Mouse (Mus musculus) E14TG2a.4 (cell line): ENCODE results near the gene Fbxl7.

ENCODE experiments used
- H3K27me3 ChIP-seq: 2 replicates; pipeline ENCODE4 v1.6.1; 2014; ENCODE audit warnings: low read length, control low read depth; ENCODE audit not compliant: insufficient read depth
- H3K36me3 ChIP-seq: 2 replicates; pipeline ENCODE4 v1.6.1; 2014; ENCODE audit warnings: low read length, control low read depth; ENCODE audit not compliant: insufficient read depth
- H3K4me1 ChIP-seq: replicated peaks from 2 replicates; pipeline ENCODE4 v1.6.1; 2014; ENCODE audit warnings: low read depth, low read length, control low read depth
- H3K4me3 ChIP-seq: replicated peaks from 2 replicates; pipeline ENCODE4 v1.5.1; 2014; ENCODE audit warnings: mild to moderate bottlenecking, low read length
- H3K9me3 ChIP-seq: 2 replicates; pipeline ENCODE4 v1.6.1; 2014; ENCODE audit warnings: low read length, control low read depth
- CTCF ChIP-seq: conservative IDR thresholded peaks from 2 replicates; pipeline ENCODE4 v1.5.1; 2014; ENCODE audit warnings: low read length
- NANOG ChIP-seq: IDR thresholded peaks from 2 replicates; pipeline ENCODE4 v1.6.1; 2014; ENCODE audit warnings: borderline replicate concordance, low read length, mixed read lengths
- POU5F1 ChIP-seq: IDR thresholded peaks from 2 replicates; pipeline ENCODE4 v1.6.1; 2014; ENCODE audit warnings: low read length, borderline replicate concordance

The Fbxl7 gene

GRCm38 (mm10) chr15:26654988-26655387, 240.4 kb downstream of the Fbxl7 start:
- H3K9me3 ChIP-seq: no peaks in the 10 kb centered on the region
- H3K4me3 ChIP-seq: no peak overlapping the region
- H3K36me3 ChIP-seq: no peaks in the 10 kb centered on the region
- H3K4me1 ChIP-seq: no peaks in the 10 kb centered on the region
- H3K27me3 ChIP-seq: no peaks in the 10 kb centered on the region
- no peak for TF ChIP-seq NANOG
- TF ChIP-seq POU5F1: no peak
- TF ChIP-seq CTCF: no peak

GRCm38 (mm10) chr15:26642563-26642962, 252.8 kb downstream of the Fbxl7 start:
- TF ChIP-seq CTCF (no peak), NANOG (no peak), POU5F1 (no peak)
- H3K4me1 ChIP-seq: no peaks in the 10 kb centered on the region
- H3K36me3 ChIP-seq: no peaks in the 10 kb centered on the region
- H3K4me3 ChIP-seq: no peak overlapping the region
- no peaks in the 10 kb centered on the region for H3K9me3 ChIP-seq
- H3K27me3 ChIP-seq: no peaks in the 10 kb centered on the region

- TF ChIP-seq POU5F1 (no peak), CTCF (peak; percentile 39)
- no peaks in the 10 kb centered on the region for H3K27me3 ChIP-seq
- H3K4me3 ChIP-seq: no peak overlapping the region
- no peaks in the 10 kb centered on the region for H3K9me3 ChIP-seq
- no peaks in the 10 kb centered on the region for H3K4me1 ChIP-seq
- no peaks in the 10 kb centered on the region for H3K36me3 ChIP-seq
Observed at GRCm38 (mm10) chr15:26639726-26640125, 255.7 kb downstream of the Fbxl7 start.

GRCm38 (mm10) chr15:26635591-26635990, 259.8 kb downstream of the Fbxl7 start:
- no peak for TF ChIP-seq POU5F1
- TF ChIP-seq NANOG: no peak
- TF ChIP-seq CTCF: no peak
- Histone ChIP-seq H3K4me3 (no peak overlapping the region), H3K9me3 (no peaks in the 10 kb centered on the region), H3K27me3 (no peaks in the 10 kb centered on the region), H3K4me1 (no peaks in the 10 kb centered on the region), H3K36me3 (no peaks in the 10 kb centered on the region)

- TF ChIP-seq CTCF: no peak
- TF ChIP-seq POU5F1: no peak
- TF ChIP-seq NANOG: no peak
- Histone ChIP-seq H3K36me3 (no peaks in the 10 kb centered on the region), H3K9me3 (no peaks in the 10 kb centered on the region), H3K4me3 (no peak overlapping the region), H3K27me3 (no peaks in the 10 kb centered on the region), H3K4me1 (no peaks in the 10 kb centered on the region)
Observed at GRCm38 (mm10) chr15:26628181-26628580, 267.2 kb downstream of the Fbxl7 start.

GRCm38 (mm10) chr15:26623242-26623641, 272.1 kb downstream of the Fbxl7 start:
- TF ChIP-seq CTCF (no peak), POU5F1 (no peak), NANOG (no peak)
- no peaks in the 10 kb centered on the region for H3K9me3 ChIP-seq
- no peaks in the 10 kb centered on the region for H3K27me3 ChIP-seq
- H3K4me3 ChIP-seq: no peak overlapping the region
- no peaks in the 10 kb centered on the region for H3K36me3 ChIP-seq
- no peaks in the 10 kb centered on the region for H3K4me1 ChIP-seq

- Histone ChIP-seq H3K4me3 (no peak overlapping the region), H3K27me3 (no peaks in the 10 kb centered on the region), H3K9me3 (no peaks in the 10 kb centered on the region), H3K36me3 (no peaks in the 10 kb centered on the region), H3K4me1 (no peaks in the 10 kb centered on the region)
- TF ChIP-seq POU5F1 (no peak), CTCF (no peak), NANOG (no peak)
Observed at GRCm38 (mm10) chr15:26620279-26620678, 275.1 kb downstream of the Fbxl7 start.

- TF ChIP-seq POU5F1: no peak
- TF ChIP-seq CTCF: no peak
- no peak for TF ChIP-seq NANOG
- no peaks in the 10 kb centered on the region for H3K36me3 ChIP-seq
- H3K9me3 ChIP-seq: no peaks in the 10 kb centered on the region
- no peaks in the 10 kb centered on the region for H3K27me3 ChIP-seq
- no peak overlapping the region for H3K4me3 ChIP-seq
- no peaks in the 10 kb centered on the region for H3K4me1 ChIP-seq
Observed at GRCm38 (mm10) chr15:26619221-26619620, 276.2 kb downstream of the Fbxl7 start.

GRCm38 (mm10) chr15:26596239-26596638, 299.1 kb downstream of the Fbxl7 start:
- Histone ChIP-seq H3K9me3 (no peaks in the 10 kb centered on the region), H3K36me3 (no peaks in the 10 kb centered on the region), H3K27me3 (no peaks in the 10 kb centered on the region), H3K4me3 (no peak overlapping the region), H3K4me1 (no peaks in the 10 kb centered on the region)
- TF ChIP-seq CTCF: no peak
